Mouse (Mus musculus): ENCODE results near the gene St6gal1.
A peak's percentile ranks its signal among the peaks of the same experiment; 100 is the strongest.

Gene St6gal1

DNA sequence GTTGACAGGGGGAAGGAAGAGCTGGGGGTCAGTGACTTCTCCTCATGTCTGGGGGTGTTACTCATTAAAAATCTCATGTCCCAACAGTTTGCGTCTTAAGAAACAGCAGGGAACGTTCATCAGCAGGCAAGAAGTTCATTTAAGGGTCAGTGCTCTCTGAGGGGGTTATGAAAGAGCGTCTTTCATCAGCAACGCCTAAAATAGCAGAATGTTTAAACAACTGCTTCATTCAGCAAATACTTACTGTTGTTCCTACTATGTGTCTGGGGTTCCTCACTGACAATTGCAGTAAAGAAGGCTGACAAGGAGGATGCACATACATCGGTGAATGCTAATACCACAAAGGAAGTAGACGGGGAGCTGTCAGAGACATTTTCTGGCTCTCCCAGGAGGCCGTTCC is 90.2 kb downstream of the St6gal1 start:
- TF ChIP-seq GATA4 (IDR thresholded peaks at IDR 0.05; ENCODE audit: insufficient replicate concordance, low read length) = no peak

GRCm38 (mm10) chr16:23317411-23318047 is 93.0 kb downstream of the St6gal1 start:
- TF ChIP-seq GATA4 (IDR thresholded peaks at IDR 0.05; ENCODE audit: insufficient replicate concordance, low read length) = no peak

GRCm38 (mm10) chr16:23320025-23320424 is 95.5 kb downstream of the St6gal1 start:
- TF ChIP-seq GATA4 (IDR thresholded peaks at IDR 0.05; ENCODE audit: insufficient replicate concordance, low read length) = no peak

- TF ChIP-seq GATA4 (IDR thresholded peaks at IDR 0.05; ENCODE audit: insufficient replicate concordance, low read length) = no peak
Observed at GRCm38 (mm10) chr16:23320579-23320978, 96.0 kb downstream of the St6gal1 start.

GRCm38 (mm10) chr16:23322453-23322852 is 97.9 kb downstream of the St6gal1 start:
- no peak for TF ChIP-seq GATA4 (IDR thresholded peaks at IDR 0.05; ENCODE audit: insufficient replicate concordance, low read length)

DNA sequence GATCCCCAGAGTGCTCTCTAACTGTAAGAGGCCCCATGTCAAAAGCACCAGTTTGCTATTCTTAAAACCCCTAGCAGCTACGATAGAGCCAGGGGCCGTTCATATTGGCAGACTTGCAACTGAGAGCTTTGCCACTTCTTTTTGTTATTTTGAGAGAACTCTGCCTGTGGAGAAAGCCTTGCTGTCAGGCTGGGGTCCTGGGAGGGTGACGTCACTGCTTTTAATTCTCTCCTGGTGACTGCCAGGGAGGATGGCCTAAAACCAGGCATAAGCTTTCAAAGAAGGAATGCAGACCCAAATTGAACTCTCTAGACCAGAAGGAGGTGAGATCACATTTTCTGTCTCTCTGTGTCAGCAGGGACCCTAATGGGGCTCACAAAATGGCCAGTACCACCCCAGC is 99.4 kb downstream of the St6gal1 start:
- TF ChIP-seq GATA4 (IDR thresholded peaks at IDR 0.05; ENCODE audit: insufficient replicate concordance, low read length) = no peak

DNA sequence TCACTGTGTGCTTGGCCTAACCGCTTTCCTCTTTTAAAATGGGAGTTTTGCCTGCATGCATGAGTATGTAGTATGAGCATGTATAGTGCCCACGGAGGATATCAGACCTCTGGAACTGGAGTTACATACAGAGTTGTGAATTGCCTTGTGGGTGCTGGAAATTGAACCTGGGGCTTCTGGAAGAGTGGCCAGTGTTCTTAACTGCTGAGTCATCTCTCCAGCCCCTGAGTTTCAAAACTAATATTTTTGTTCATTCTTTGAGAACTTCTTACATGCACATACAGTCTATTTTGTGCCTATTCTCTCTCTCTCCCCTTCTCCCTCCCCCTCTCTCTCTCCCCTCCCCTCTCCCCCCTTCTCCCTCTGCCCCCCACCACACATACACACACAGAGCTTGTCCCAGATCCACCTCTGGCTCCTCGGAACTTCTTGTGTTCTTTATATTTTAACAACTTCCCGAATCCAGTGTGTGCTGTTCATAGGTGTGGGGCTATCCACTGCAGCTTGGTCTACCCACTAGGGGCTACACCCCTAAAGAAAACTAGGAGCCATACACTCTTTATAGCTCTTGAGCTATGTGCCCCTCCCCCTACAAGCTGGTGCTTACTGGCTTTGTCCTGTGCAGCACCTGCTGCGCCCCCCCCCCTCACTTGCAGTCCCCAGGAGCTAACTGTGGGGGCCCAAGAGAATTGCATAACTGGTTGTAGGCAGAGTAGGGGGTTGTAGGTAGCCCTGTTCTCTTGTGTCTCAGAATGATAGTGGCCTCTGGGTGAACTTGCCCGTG is 100.5 kb downstream of the St6gal1 start:
- no peak for TF ChIP-seq GATA4 (IDR thresholded peaks at IDR 0.05; ENCODE audit: insufficient replicate concordance, low read length)

DNA sequence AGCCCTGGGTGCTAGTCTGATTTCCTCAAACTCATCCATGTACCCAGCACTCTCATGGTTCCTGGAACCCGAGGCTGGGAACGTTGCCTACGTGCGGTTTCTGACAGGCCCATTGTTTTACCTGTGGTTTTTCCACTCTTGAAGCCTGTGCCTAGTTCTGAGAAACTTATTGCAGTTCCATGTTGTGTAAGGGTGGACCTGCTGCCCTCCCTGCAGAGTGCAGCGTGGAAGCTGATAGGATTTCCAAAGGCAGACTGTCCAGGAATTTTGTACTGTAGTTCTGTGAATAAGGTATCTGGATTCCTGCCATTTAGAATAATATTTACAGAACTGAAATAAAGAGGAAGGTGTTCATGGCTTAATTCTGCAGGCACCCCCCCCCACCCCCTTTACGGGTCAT is 102.1 kb downstream of the St6gal1 start:
- TF ChIP-seq GATA4 (IDR thresholded peaks at IDR 0.05; ENCODE audit: insufficient replicate concordance, low read length) = no peak

DNA sequence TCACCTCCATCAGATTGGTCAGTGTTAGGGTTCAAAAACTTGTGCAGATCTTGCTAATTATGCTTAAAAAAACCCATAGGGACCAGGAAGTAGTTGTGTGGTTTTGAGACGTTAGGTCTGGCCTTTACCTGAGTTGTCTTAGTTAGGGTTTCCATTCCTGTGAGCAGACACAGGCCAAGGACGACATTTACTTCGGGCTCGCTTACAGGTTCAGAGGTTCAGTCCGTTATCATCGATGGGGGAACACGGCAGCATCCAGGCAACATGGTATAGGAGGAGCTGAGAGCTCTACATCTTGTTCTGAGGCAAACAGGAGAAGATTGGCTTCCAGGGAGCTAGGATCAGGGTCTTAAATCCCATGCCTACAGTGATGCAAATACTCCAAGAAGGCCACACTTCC is 102.7 kb downstream of the St6gal1 start:
- TF ChIP-seq GATA4 (IDR thresholded peaks at IDR 0.05; ENCODE audit: insufficient replicate concordance, low read length) = no peak

DNA sequence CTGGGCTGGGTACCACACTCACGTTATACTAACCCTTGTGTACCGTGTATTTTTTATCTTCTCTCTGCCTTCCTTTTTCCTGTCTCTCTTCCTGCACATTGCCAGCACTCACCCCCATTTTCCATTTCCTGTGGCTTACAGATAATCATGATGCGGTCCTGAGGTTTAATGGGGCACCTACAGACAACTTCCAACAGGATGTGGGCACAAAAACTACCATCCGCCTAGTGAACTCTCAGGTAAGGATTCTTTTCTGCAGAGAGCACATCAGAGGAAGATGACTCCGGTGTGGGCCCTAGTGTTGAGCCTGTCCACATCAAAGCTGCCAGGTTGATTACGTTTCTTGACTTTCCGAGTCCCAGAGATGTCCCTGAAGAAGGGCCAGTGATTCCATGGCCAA is 103.7 kb downstream of the St6gal1 start:
- no peak for TF ChIP-seq GATA4 (IDR thresholded peaks at IDR 0.05; ENCODE audit: insufficient replicate concordance, low read length)

- no peak for TF ChIP-seq GATA4 (IDR thresholded peaks at IDR 0.05; ENCODE audit: insufficient replicate concordance, low read length)
Observed at GRCm38 (mm10) chr16:23332136-23332535, 107.6 kb downstream of the St6gal1 start.

DNA sequence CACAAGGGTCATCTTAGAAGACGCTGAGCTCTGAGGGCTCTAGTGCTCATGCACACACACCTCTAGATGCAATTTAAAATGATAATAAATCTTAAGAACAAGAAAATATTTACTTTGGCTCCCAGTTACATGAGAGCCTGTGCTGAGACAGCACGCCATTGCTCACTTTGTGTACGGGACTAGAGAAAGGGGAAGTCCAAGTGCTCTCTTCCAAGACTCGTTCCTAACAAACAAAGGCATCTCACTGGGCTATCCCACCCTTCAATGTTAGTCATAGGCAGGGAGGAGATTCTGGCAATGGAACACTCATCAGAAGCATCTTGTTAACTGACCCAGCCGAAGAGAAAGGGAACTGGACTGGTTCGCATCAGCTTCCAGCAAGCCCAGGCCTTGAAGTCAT is 108.1 kb downstream of the St6gal1 start:
- TF ChIP-seq GATA4 (IDR thresholded peaks at IDR 0.05; ENCODE audit: insufficient replicate concordance, low read length) = no peak

DNA sequence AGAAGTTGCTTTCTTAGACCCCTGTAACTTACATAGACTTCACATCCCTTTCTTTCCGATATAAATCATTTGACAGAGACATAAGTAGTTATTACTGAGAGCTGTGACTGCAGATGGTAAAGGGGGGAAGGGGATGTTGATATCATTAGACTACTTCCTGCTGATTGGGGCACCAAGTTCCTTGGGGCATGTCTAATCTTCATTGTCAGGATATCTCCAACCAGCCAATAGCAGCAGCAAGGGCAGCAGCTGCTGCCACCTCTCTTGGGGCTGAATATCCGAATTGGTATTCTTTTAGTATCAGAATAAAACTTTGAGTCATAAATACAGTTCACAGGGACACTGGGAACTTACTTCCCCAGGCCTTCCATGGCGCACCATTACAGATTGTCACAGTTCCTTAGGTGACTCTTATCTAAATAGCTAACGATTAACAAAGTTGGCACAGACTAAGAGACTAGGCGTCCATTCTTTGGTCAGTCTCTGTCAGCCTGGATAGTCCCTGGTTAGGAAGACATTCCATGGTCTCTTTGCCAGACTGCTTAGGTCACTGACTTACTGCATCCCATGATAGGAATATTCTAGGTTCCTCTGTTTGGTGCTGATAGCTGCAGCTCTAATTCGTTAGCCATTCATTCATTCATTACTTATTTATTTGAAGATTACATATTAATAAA is 109.5 kb downstream of the St6gal1 start:
- TF ChIP-seq GATA4 (IDR thresholded peaks at IDR 0.05; ENCODE audit: insufficient replicate concordance, low read length) = peak; percentile 69

DNA sequence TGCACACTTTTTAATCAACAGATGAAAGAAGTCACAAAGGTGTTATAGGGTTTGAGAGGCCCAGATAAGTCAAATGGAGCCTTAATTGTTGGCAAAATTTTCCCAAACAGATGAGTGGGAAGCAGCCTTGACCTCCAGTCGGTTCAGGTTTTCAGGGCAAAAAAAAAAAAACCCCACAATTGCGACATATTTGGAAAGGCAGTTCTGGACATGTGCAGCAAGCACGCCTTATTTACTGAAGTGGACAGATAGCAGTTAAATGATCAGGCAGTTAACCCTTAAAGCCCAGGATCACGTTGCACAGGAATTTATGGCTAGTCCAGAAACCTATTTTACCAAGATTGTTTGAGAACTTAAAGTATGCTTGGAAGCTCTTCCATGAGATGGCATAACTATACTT is 112.8 kb downstream of the St6gal1 start:
- TF ChIP-seq GATA4 (IDR thresholded peaks at IDR 0.05; ENCODE audit: insufficient replicate concordance, low read length) = peak; percentile 64; the same call in 1 of the 2 replicates

- TF ChIP-seq GATA4 (IDR thresholded peaks at IDR 0.05; ENCODE audit: insufficient replicate concordance, low read length) = no peak
Observed at GRCm38 (mm10) chr16:23341254-23341653, 116.7 kb downstream of the St6gal1 start.

DNA sequence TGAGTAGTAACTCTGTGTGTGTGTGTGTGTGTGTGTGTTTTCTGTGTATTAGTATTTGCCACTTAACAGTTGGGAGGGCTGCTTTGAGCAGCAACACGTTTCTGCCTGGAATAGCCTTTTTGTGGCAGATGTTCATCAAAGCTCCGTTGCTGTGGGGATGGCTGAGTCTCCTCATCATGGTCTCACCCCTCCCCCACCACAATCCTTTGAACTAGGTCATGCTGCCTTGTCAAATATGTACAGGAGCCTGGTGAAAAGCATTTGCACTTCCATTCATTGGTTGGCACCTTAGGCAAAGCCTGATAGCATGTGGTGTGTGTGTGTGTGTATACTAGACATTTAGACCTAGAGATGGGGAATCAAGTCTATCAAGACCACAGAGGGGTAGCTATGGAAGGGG is 126.3 kb downstream of the St6gal1 start:
- no peak for TF ChIP-seq GATA4 (IDR thresholded peaks at IDR 0.05; ENCODE audit: insufficient replicate concordance, low read length)

Data from liver, adult (tissue).